Mouse (Mus musculus): ENCODE data around the gene Ankle1. TPM values are rescaled to one million over a fixed set of nuclear protein-coding genes. Genes with fewer than 3 reads are reported as not detected.

Gene Ankle1
- total RNA-seq, 2 experiments from 2014 or later: 0.78 to 0.86 TPM

GRCm38 (mm10) chr8:71380178-71381171 lies 25.3 kb upstream of the Ankle1 start:
- intact Hi-C loops (cut with DNase I; ENCODE audit: low total_unique reads): no loop called here
- DNase-seq: no peak

GRCm38 (mm10) chr8:71381421-71381970 lies 24.3 kb upstream of the Ankle1 start, which contains the start of gene Nr2f6:
Gene Nr2f6, minus strand, starts transcription at chr8:71381960.
- intact Hi-C loops (cut with DNase I; ENCODE audit: low total_unique reads): no loop called here
- DNase-seq: peak; percentile 75

- peak; percentile 90 for DNase-seq
- intact Hi-C loops (cut with DNase I; ENCODE audit: low total_unique reads): no loop called here
These were observed 23.5 kb upstream of the Ankle1 start for GRCm38 (mm10) chr8:71381971-71382961.

- DNase-seq: no peak
- intact Hi-C loops (cut with DNase I; ENCODE audit: low total_unique reads): no loop called here
These were observed 22.4 kb upstream of the Ankle1 start for GRCm38 (mm10) chr8:71383396-71383795.

GRCm38 (mm10) chr8:71383860-71384259 lies 21.9 kb upstream of the Ankle1 start:
- DNase-seq: no peak
- intact Hi-C loops (cut with DNase I; ENCODE audit: low total_unique reads): no loop called here

- no peak for DNase-seq
- intact Hi-C loops (cut with DNase I; ENCODE audit: low total_unique reads): no loop called here
These were observed 20.5 kb upstream of the Ankle1 start for GRCm38 (mm10) chr8:71385212-71385835.

- DNase-seq: no peak
- intact Hi-C loops (cut with DNase I; ENCODE audit: low total_unique reads): no loop called here
These were observed 17.5 kb upstream of the Ankle1 start for GRCm38 (mm10) chr8:71388267-71388666.

- no peak for DNase-seq
- intact Hi-C loops (cut with DNase I; ENCODE audit: low total_unique reads): no loop called here
These were observed 14.1 kb upstream of the Ankle1 start for GRCm38 (mm10) chr8:71391696-71392095.

GRCm38 (mm10) chr8:71392391-71392790 lies 13.4 kb upstream of the Ankle1 start:
- DNase-seq: no peak
- intact Hi-C loops (cut with DNase I; ENCODE audit: low total_unique reads): no loop called here

- DNase-seq: no peak
- intact Hi-C loops (cut with DNase I; ENCODE audit: low total_unique reads): no loop called here
These were observed 12.9 kb upstream of the Ankle1 start for GRCm38 (mm10) chr8:71392871-71393270.

- DNase-seq: no peak
These were observed 11.3 kb upstream of the Ankle1 start for GRCm38 (mm10) chr8:71394481-71394880.

GRCm38 (mm10) chr8:71395071-71395470 lies 10.7 kb upstream of the Ankle1 start:
- no peak for DNase-seq
- intact Hi-C loops (cut with DNase I; ENCODE audit: low total_unique reads): no loop called here

More at GRCm38 (mm10) chr8:71394481-71394880, 11.3 kb upstream of the Ankle1 start:
- intact Hi-C loops (cut with DNase I; ENCODE audit: low total_unique reads): no loop called here

GRCm38 (mm10) chr8:71395629-71396028 lies 10.2 kb upstream of the Ankle1 start, which contains the start of gene Ushbp1:
Gene Ushbp1, minus strand, starts transcription at chr8:71395802.
- intact Hi-C loops (cut with DNase I; ENCODE audit: low total_unique reads): no loop called here

GRCm38 (mm10) chr8:71396639-71397305 lies 9.0 kb upstream of the Ankle1 start, which contains the start of gene Babam1:
Gene Babam1, plus strand, starts transcription at chr8:71396861.
- DNase-seq: peak; percentile 92
- intact Hi-C loops (cut with DNase I; ENCODE audit: low total_unique reads): no loop called here

More at GRCm38 (mm10) chr8:71395629-71396028, 10.2 kb upstream of the Ankle1 start, which contains the start of gene Ushbp1:
- no peak for DNase-seq

- intact Hi-C loops (cut with DNase I; ENCODE audit: low total_unique reads): no loop called here
- DNase-seq: no peak
These were observed 8.1 kb upstream of the Ankle1 start for GRCm38 (mm10) chr8:71397701-71398100.

GRCm38 (mm10) chr8:71400826-71401225 lies 5.0 kb upstream of the Ankle1 start:
- intact Hi-C loops (cut with DNase I; ENCODE audit: low total_unique reads): no loop called here
- no peak for DNase-seq

- intact Hi-C loops (cut with DNase I; ENCODE audit: low total_unique reads): no loop called here
- DNase-seq: no peak
These were observed 4.4 kb upstream of the Ankle1 start for GRCm38 (mm10) chr8:71401454-71401853.

GRCm38 (mm10) chr8:71402446-71402964 lies 3.3 kb upstream of the Ankle1 start:
- intact Hi-C loops (cut with DNase I; ENCODE audit: low total_unique reads): no loop called here
- no peak for DNase-seq
